Mouse (Mus musculus): Measurements from ENCODE around the gene Dhx58. TPM values are rescaled to one million over a fixed set of nuclear protein-coding genes. Genes with fewer than 3 reads are reported as not detected.

The Dhx58 gene
- polyA plus RNA-seq, 1 experiment from 2014 or later, result 2.8 TPM

GRCm38 (mm10) chr11:100736746-100737080, 32.6 kb upstream of the Dhx58 start:
- Histone ChIP-seq H3K9ac (peak overlapping the region; percentile 76; the same call in 1 of the 2 replicates), H3K27ac (peak overlapping the region; percentile 38; the same call in 1 of the 2 replicates)
- no peak for ATAC-seq (replicated peaks; ENCODE audit: low FRiP score)

GRCm38 (mm10) chr11:100735954-100736745, 32.1 kb upstream of the Dhx58 start:
- Histone ChIP-seq H3K4me3 (replicated peaks) (peak overlapping the region; percentile 67), H3K4me1 (peaks cover 26% of the 10 kb centered on the region), H3K9ac (0 out of 2 replicates have a peak overlapping the region, but pooled peaks have one; percentile 9), H3K27ac (no peak overlapping the region), H3K36me3 (peaks cover 7% of the 10 kb centered on the region; the same call in 1 of the 2 replicates), H3K9me3 (replicated peaks) (no peaks in the 10 kb centered on the region), H3K4me2 (peak overlapping the region; percentile 65), H3K27me3 (no peaks in the 10 kb centered on the region)
- 72% methylated on average over 14 of the region's 14 CpGs for WGBS
- no peak for ATAC-seq (replicated peaks; ENCODE audit: low FRiP score)

More at GRCm38 (mm10) chr11:100736746-100737080, 32.6 kb upstream of the Dhx58 start:
- Histone ChIP-seq H3K27me3 (no peaks in the 10 kb centered on the region), H3K9me3 (replicated peaks) (no peaks in the 10 kb centered on the region), H3K4me3 (replicated peaks) (peak overlapping the region; percentile 67), H3K36me3 (peaks cover 7% of the 10 kb centered on the region; the same call in 1 of the 2 replicates), H3K4me2 (peak overlapping the region; percentile 65), H3K4me1 (peaks cover 26% of the 10 kb centered on the region)
- WGBS, result 73% methylated on average over 4 of the region's 4 CpGs

GRCm38 (mm10) chr11:100735134-100735865, 31.2 kb upstream of the Dhx58 start:
- no peaks in the 10 kb centered on the region for H3K27me3 ChIP-seq
- no peak for ATAC-seq (replicated peaks; ENCODE audit: low FRiP score)
- H3K4me3 ChIP-seq (replicated peaks), result peak overlapping the region; percentile 67
- peaks cover 26% of the 10 kb centered on the region for H3K4me1 ChIP-seq
- peak overlapping the region; percentile 65; the same call in 1 of the 2 replicates for H3K4me2 ChIP-seq
- H3K9ac ChIP-seq, result 0 out of 2 replicates have a peak overlapping the region, but pooled peaks have one; percentile 9
- WGBS, result 90% methylated on average over 9 of the region's 9 CpGs
- peaks cover 7% of the 10 kb centered on the region; the same call in 1 of the 2 replicates for H3K36me3 ChIP-seq
- no peak overlapping the region for H3K27ac ChIP-seq
- no peaks in the 10 kb centered on the region for H3K9me3 ChIP-seq (replicated peaks)

GRCm38 (mm10) chr11:100730477-100731205, 26.6 kb upstream of the Dhx58 start:
- no peak overlapping the region for H3K4me3 ChIP-seq (replicated peaks)
- peaks cover 10% of the 10 kb centered on the region for H3K4me1 ChIP-seq
- H3K36me3 ChIP-seq, result peaks cover 24% of the 10 kb centered on the region; the same call in 1 of the 2 replicates
- 79% methylated on average over 6 of the region's 6 CpGs for WGBS
- no peaks in the 10 kb centered on the region for H3K9me3 ChIP-seq (replicated peaks)
- H3K4me2 ChIP-seq, result no peak overlapping the region
- H3K27ac ChIP-seq, result no peak overlapping the region
- no peak overlapping the region for H3K9ac ChIP-seq
- no peak for ATAC-seq (replicated peaks; ENCODE audit: low FRiP score)
- no peaks in the 10 kb centered on the region for H3K27me3 ChIP-seq

- ATAC-seq (replicated peaks; ENCODE audit: low FRiP score), result no peak
- H3K9me3 ChIP-seq (replicated peaks), result no peaks in the 10 kb centered on the region
- no peak overlapping the region for H3K4me3 ChIP-seq (replicated peaks)
- no peak overlapping the region for H3K4me2 ChIP-seq
- WGBS, result 87% methylated on average over 4 of the region's 4 CpGs
- H3K27ac ChIP-seq, result no peak overlapping the region
- peaks cover 24% of the 10 kb centered on the region; the same call in 1 of the 2 replicates for H3K36me3 ChIP-seq
- H3K9ac ChIP-seq, result no peak overlapping the region
- peaks cover 11% of the 10 kb centered on the region for H3K4me1 ChIP-seq
- no peaks in the 10 kb centered on the region for H3K27me3 ChIP-seq
These were observed 25.9 kb upstream of the Dhx58 start for GRCm38 (mm10) chr11:100729976-100730375.

GRCm38 (mm10) chr11:100728601-100729000, 24.5 kb upstream of the Dhx58 start:
- Histone ChIP-seq H3K9ac (no peak overlapping the region), H3K4me1 (peaks cover 20% of the 10 kb centered on the region), H3K4me2 (no peak overlapping the region), H3K4me3 (replicated peaks) (no peak overlapping the region), H3K9me3 (replicated peaks) (no peaks in the 10 kb centered on the region), H3K27ac (no peak overlapping the region), H3K36me3 (peaks cover 24% of the 10 kb centered on the region; the same call in 1 of the 2 replicates), H3K27me3 (no peaks in the 10 kb centered on the region)
- ATAC-seq (replicated peaks; ENCODE audit: low FRiP score), result no peak
- 83% methylated on average over 6 of the region's 6 CpGs for WGBS

- H3K27me3 ChIP-seq, result no peaks in the 10 kb centered on the region
- H3K27ac ChIP-seq, result no peak overlapping the region
- no peak overlapping the region for H3K9ac ChIP-seq
- H3K4me1 ChIP-seq, result peaks cover 27% of the 10 kb centered on the region
- no peaks in the 10 kb centered on the region for H3K9me3 ChIP-seq (replicated peaks)
- no peak for ATAC-seq (replicated peaks; ENCODE audit: low FRiP score)
- peaks cover 17% of the 10 kb centered on the region; the same call in 1 of the 2 replicates for H3K36me3 ChIP-seq
- 92% methylated on average over 3 of the region's 3 CpGs for WGBS
- H3K4me3 ChIP-seq (replicated peaks), result no peak overlapping the region
- H3K4me2 ChIP-seq, result no peak overlapping the region
These were observed 23.1 kb upstream of the Dhx58 start for GRCm38 (mm10) chr11:100727201-100727600.

- H3K4me3 ChIP-seq (replicated peaks), result no peak overlapping the region
- H3K4me2 ChIP-seq, result no peak overlapping the region
- WGBS, result 34% methylated on average over 5 of the region's 5 CpGs
- no peaks in the 10 kb centered on the region for H3K9me3 ChIP-seq (replicated peaks)
- peaks cover 45% of the 10 kb centered on the region for H3K4me1 ChIP-seq
- H3K9ac ChIP-seq, result no peak overlapping the region
- H3K36me3 ChIP-seq, result peaks cover 17% of the 10 kb centered on the region; the same call in 1 of the 2 replicates
- peak overlapping the region; percentile 68; the same call in 1 of the 2 replicates for H3K27ac ChIP-seq
- no peaks in the 10 kb centered on the region for H3K27me3 ChIP-seq
- ATAC-seq (replicated peaks; ENCODE audit: low FRiP score), result no peak
These were observed 20.9 kb upstream of the Dhx58 start for GRCm38 (mm10) chr11:100724919-100725512.

GRCm38 (mm10) chr11:100722493-100723028, 18.5 kb upstream of the Dhx58 start:
- no peak for ATAC-seq (replicated peaks; ENCODE audit: low FRiP score)
- H3K36me3 ChIP-seq, result peaks cover 20% of the 10 kb centered on the region
- no peaks in the 10 kb centered on the region for H3K27me3 ChIP-seq
- peak overlapping the region; percentile 57; the same call in 1 of the 2 replicates for H3K27ac ChIP-seq
- peaks cover 46% of the 10 kb centered on the region for H3K4me1 ChIP-seq
- WGBS, result 53% methylated on average over 2 of the region's 2 CpGs
- H3K9me3 ChIP-seq (replicated peaks), result no peaks in the 10 kb centered on the region
- H3K4me2 ChIP-seq, result no peak overlapping the region
- H3K9ac ChIP-seq, result no peak overlapping the region
- H3K4me3 ChIP-seq (replicated peaks), result no peak overlapping the region

GRCm38 (mm10) chr11:100721776-100722492, 17.9 kb upstream of the Dhx58 start:
- Histone ChIP-seq H3K27ac (peak overlapping the region; percentile 57), H3K9me3 (replicated peaks) (no peaks in the 10 kb centered on the region), H3K9ac (no peak overlapping the region), H3K27me3 (no peaks in the 10 kb centered on the region), H3K36me3 (peaks cover 26% of the 10 kb centered on the region), H3K4me3 (replicated peaks) (no peak overlapping the region), H3K4me2 (no peak overlapping the region), H3K4me1 (peaks cover 43% of the 10 kb centered on the region)
- 77% methylated on average over 8 of the region's 8 CpGs for WGBS
- no peak for ATAC-seq (replicated peaks; ENCODE audit: low FRiP score)

All from kidney, embryonic 15.5 days (tissue).